Mouse (Mus musculus) lung, postnatal 36 days (tissue): ENCODE data around the gene Gm10665.
"Not testable (repeated sequence)": the region's sequence is repeated elsewhere in the genome, so short reads cannot be mapped to it uniquely, and the experiment has no call there.

ENCODE experiments used
- DNase-seq: peaks from one replicate; pipeline ENCODE4 v3.0.0; 2022; ENCODE audit warnings: mixed read lengths

The Gm10665 gene

GRCm38 (mm10) chr7:22463975-22464374 is at the start of gene Gm10665:
Gm10665 (minus strand) TSS chr7:22464075.
- not testable (repeated sequence) for DNase-seq

- not testable (repeated sequence) for DNase-seq
These were observed 35.7 kb upstream of the Gm10665 start, which contains the start of gene Vmn1r151 for GRCm38 (mm10) chr7:22499578-22499977. Vmn1r151 (minus strand) TSS chr7:22499678.

- not testable (repeated sequence) for DNase-seq
These were observed 25.7 kb downstream of the Gm10665 start, which contains the start of gene Vmn1r149 for GRCm38 (mm10) chr7:22438129-22438528. Vmn1r149 (minus strand) TSS chr7:22438229.

GRCm38 (mm10) chr7:22413283-22413682 is 50.6 kb downstream of the Gm10665 start, which contains the start of gene Vmn1r148:
Vmn1r148 (plus strand) TSS chr7:22413583.
- not testable (repeated sequence) for DNase-seq
